Mouse (Mus musculus) bone marrow, adult 2 months (tissue): ENCODE data around the gene Arid3c. TPM values are rescaled to one million over a fixed set of nuclear protein-coding genes. Genes with fewer than 3 reads are reported as not detected.

Experiments
- H3K27ac ChIP-seq: fragments of 200-500 bp; 2 replicates; pipeline ENCODE4 v1.5.1; 2012; ENCODE audit warnings: low read depth, mild to moderate bottlenecking, control low read depth, inconsistent platforms, low read length; ENCODE audit not compliant: control insufficient read depth, poor library complexity, insufficient read depth
- H3K4me1 ChIP-seq: fragments of 200-500 bp; 2 replicates; pipeline ENCODE4 v1.6.1; 2011; ENCODE audit warnings: low read length; ENCODE audit not compliant: control insufficient read depth, insufficient read depth
- H3K4me3 ChIP-seq: fragments of 200-500 bp; replicated peaks from 2 replicates; pipeline ENCODE3; 2011; ENCODE audit warnings: mild to moderate bottlenecking, low read depth, low read length, control low read depth; ENCODE audit not compliant: control insufficient read depth
- CTCF ChIP-seq: fragments of 200-500 bp; IDR thresholded peaks from 2 replicates; pipeline ENCODE4 v1.5.1; 2011; ENCODE audit warnings: low read length, control low read depth; ENCODE audit not compliant: control insufficient read depth, insufficient read depth
- POLR2A ChIP-seq: fragments of 200-500 bp; IDR thresholded peaks from 2 replicates; pipeline ENCODE4 v1.6.1; 2011; ENCODE audit warnings: low read depth, mild to moderate bottlenecking, control low read depth, low read length, borderline replicate concordance; ENCODE audit not compliant: control insufficient read depth
- WGBS: fragments of 180-500 bp; shearing (Covaris S2); methylation state at CpG from one replicate; pipeline ENCODE4 v1.1.7; 2018; 5-methylcytosine and 5-hydroxymethylcytosine counted together
- polyA plus RNA-seq: library from polyadenylated mRNA; stranded (reverse); fragments of >200 nt; gene quantifications from 2 replicates; pipeline ENCODE4 v1.2.4, GENCODE M21; 2011; ENCODE audit warnings: low replicate concordance; ENCODE audit not compliant: missing spikeins, insufficient read depth, insufficient read length

Arid3c gene
- polyA plus RNA-seq, 1 experiment, result not detected

DNA sequence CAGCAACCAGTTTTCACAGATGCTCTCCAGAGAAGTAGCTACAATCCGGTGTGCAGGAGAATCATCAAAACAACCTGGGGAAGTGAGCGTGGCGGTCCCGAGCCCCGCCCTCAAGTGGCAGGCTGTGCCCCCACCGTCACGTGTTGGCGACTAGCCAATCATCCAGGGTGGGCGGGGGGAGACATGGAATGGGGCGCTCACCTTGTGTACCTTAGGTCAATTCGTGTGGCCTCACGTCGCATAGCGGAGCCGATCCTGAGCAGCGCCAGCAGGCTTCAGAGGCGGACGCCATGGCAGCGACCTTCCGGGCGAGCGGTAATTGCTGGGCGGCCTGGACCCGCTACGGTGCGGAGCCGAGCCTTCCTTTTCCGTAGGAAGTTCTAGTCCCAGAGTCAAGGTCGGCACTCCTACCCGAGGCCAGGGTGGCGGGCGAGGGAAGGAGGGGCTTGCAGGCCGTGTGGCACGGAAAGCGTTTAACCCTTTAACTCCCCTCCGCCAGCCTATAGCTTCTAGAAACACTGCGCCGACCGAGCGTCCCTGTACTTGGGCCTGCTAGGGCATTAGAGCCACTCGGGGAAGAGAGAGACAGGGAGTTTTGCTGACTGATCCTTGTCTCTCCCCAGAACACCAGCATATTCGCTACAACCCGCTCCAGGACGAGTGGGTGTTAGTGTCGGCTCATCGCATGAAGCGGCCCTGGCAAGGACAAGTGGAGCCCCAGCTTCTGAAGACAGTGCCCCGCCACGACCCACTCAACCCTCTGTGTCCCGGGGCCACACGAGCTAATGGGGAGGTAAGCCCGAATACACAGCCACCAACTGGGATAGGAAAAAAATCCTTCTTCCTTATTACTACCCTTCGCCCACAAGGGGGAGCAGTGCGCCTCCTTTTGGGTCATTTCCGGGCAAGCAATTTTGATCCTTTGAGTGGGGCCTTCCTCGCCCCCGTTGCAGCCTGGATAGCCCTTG, 24.7 kb upstream of the Arid3c start, which contains the start of gene Sigmar1:
Sigmar1 (minus strand) TSS at position 820 of the 968 bp plus-strand sequence.
- WGBS, result under 1% methylated on average over 57 of the region's 57 CpGs

DNA sequence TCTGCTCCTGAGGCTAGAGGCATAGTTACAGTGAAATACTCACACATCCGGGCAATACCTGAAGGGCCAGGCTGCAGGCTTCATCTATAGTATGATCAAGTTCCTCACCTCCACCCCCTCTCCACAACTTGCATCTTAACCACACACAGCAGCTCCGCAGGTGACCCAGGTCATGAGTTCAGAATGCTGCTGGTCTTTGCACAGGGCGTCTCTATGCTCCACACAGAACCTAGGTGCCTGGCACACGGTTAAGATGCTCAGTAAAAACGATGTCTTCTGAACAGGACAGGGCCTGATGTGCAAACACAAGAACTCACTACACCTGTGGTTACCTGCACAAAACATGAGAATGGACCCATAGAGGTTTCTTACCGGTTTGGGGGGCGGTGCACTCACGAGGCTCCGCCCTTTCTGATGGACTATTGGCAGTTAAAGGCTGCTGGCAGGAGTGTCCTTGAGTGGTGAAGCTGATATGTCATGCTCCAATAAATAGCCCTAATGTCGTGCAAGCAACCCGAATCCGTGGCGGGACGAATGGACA, 23.9 kb upstream of the Arid3c start, which contains the start of gene Galt:
Galt (plus strand) TSS at position 432 of the 541 bp plus-strand sequence.
- TF ChIP-seq CTCF, result no peak
- TF ChIP-seq POLR2A, result no peak
- 12% methylated on average over 14 of the region's 14 CpGs for WGBS
- Histone ChIP-seq H3K4me3 (peak within 1 kb of the TSS; percentile 78), H3K4me1 (peaks cover 1% of the 10 kb centered on the region; the same call in 1 of the 2 replicates), H3K27ac (peak within 1 kb of the TSS; percentile 62)

More for the DNA sequence above, 24.7 kb upstream of the Arid3c start, which contains the start of gene Sigmar1:
- Histone ChIP-seq H3K27ac (peak within 1 kb of the TSS; percentile 62), H3K4me1 (peaks cover 1% of the 10 kb centered on the region; the same call in 1 of the 2 replicates), H3K4me3 (peak within 1 kb of the TSS; percentile 78)
- TF ChIP-seq CTCF (peak; percentile 79), POLR2A (peak; percentile 80; the same call in 1 of the 2 replicates)

DNA sequence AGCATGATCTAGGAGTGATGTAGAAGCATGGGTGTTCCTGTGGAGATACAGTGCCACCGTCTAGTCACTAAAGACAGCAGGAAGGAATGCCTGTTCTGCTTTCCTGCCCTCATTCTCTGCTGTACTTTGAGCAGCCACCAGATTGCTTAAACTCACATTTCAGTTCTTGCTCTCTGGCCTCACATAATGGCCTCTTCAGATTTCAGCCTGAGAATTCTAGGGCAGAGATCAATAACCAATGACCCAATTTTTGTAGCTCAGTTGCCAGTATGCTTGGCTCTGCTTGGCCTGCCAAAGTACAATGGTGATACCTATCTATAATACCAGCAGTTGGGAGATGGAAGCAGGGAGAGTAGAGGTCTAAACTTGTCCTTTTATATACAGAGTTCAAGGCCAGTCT, 14.1 kb upstream of the Arid3c start:
- H3K4me1 ChIP-seq, result no peaks in the 10 kb centered on the region; the same call in 1 of the 2 replicates
- no peak overlapping the region for H3K4me3 ChIP-seq
- no peak for TF ChIP-seq CTCF
- TF ChIP-seq POLR2A, result no peak
- 78% methylated on average over 1 of the region's 1 CpGs for WGBS
- no peak overlapping the region for H3K27ac ChIP-seq

DNA sequence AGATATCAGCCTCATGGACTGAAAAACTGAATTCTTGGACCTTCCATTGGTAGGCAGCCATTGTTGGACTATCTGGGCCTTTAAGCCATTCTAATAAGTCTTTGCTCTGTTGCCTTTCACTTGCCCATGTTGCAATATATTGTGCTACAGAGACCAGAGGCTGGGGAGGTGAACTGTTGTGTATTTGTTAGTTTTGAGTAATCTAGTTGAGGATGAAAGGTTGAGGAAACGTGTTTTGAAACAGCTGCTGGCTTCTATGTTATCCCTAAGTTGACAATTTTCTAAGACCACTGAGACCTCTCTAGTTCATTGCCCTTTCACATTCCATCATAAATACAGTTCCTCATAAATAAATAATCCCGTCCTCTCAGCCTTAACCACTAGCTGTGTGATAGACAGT, 13.2 kb upstream of the Arid3c start:
- 76% methylated on average over 2 of the region's 2 CpGs for WGBS
- TF ChIP-seq CTCF (no peak), POLR2A (no peak)
- no peaks in the 10 kb centered on the region; the same call in 1 of the 2 replicates for H3K4me1 ChIP-seq

DNA sequence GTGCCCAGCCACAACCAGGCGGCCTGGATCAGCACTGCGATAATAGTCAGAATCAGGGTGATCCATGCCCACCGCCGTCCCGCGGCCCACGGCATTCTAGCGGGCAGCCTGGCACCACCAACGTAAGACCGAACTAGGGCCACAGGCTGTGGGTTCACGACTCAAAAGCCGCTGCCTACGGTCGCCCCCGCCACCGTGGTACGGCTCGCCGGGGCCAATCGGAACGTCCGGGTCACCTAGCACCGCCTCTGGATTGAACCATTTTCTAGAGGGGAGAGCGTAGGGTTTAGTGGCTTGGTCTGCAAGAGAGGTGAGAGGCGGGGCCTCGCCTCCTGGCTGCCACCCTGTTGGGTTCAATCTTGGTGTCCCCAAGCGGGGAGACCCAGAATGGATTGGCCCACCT, 10.2 kb upstream of the Arid3c start:
- under 1% methylated on average over 27 of the region's 27 CpGs for WGBS
- peak; percentile 85; the same call in 1 of the 2 replicates for TF ChIP-seq POLR2A
- no peak for TF ChIP-seq CTCF
- Histone ChIP-seq H3K4me3 (peak overlapping the region; percentile 82), H3K27ac (peak overlapping the region; percentile 89), H3K4me1 (no peaks in the 10 kb centered on the region; the same call in 1 of the 2 replicates)

More for the DNA sequence above, 13.2 kb upstream of the Arid3c start:
- Histone ChIP-seq H3K27ac (no peak overlapping the region), H3K4me3 (no peak overlapping the region)

DNA sequence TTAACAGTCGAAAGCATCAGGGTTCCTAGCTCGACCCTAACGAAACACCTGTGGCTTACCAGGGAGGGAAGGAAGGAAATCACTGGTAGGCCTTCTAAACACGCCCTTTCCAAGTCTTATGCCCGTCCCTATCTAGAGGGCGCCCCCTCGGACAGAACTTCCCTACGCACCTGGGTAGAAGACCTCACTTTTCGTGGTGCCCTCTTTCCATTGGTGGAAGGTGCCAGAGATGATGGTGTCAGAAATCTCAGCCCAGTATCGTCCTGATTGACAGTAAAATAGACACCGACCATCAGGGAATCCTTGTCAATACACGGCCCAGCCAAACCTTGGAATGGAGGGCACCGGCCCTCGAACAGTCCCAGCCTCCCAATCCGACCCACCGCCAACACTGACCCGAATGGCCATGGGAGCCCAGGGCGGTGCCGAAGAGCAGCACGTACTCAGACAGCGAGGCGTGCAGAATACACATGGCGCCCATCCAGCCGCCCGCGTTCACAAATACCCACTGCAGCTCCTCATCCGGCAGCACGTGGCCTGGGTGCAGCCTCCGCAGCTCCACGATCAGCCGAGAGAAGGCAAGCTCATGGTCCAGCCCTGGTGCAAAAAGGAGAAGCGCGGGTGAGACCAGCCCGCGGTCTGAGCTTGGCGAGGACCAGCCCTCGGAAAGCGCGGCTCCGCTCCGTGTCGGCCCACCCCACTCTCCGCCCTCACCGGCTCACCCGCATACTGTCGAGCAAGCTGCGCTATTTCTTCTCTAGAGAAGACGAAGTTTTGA, 9.6 kb upstream of the Arid3c start:
- Histone ChIP-seq H3K4me1 (no peaks in the 10 kb centered on the region; the same call in 1 of the 2 replicates), H3K4me3 (peak overlapping the region; percentile 82), H3K27ac (peak overlapping the region; percentile 89)
- under 1% methylated on average over 48 of the region's 48 CpGs for WGBS
- TF ChIP-seq CTCF (no peak), POLR2A (no peak)

DNA sequence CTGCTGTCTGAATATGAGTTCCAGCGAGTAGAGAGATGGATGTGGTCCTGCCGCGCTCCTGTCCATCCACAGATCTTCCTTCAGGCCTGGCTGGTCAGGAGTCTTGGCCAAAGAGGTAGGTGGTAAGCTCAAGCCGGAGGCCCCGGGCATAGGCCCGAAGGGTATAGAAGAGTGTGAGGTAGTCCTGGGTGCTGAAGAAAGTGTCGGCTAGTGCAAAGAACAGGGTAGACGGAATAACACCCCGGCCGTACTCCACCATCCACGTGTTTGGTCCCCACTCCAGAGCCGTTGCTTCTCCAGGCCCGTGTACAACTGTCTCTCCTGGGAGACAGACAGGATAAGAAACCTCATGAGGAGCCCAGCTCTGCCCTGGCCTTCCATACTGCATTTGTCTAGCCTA, 8.3 kb upstream of the Arid3c start:
- H3K4me3 ChIP-seq, result no peak overlapping the region
- 95% methylated on average over 13 of the region's 13 CpGs for WGBS
- no peaks in the 10 kb centered on the region; the same call in 1 of the 2 replicates for H3K4me1 ChIP-seq
- TF ChIP-seq CTCF, result no peak
- TF ChIP-seq POLR2A, result no peak
- H3K27ac ChIP-seq, result no peak overlapping the region

DNA sequence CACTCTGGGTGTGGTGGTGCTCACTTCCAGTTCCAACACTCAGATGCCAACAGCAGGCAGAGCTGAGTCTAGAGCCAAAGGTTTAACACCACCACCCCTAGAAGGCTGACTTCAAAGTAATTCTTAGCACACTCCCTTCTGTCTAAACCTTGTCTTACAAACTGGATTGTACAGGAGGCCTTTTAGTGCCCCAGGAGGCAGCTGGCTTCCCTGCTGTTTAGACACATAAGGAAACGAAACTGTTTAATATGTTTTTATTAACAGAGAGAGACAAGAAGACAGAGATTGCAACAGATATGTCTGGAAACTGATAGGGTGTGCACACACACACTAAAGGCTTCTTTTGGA, 7.3 kb upstream of the Arid3c start:
- TF ChIP-seq CTCF (no peak), POLR2A (no peak)
- Histone ChIP-seq H3K27ac (no peak overlapping the region), H3K4me3 (no peak overlapping the region), H3K4me1 (no peaks in the 10 kb centered on the region; the same call in 1 of the 2 replicates)
- 60% methylated on average over 1 of the region's 1 CpGs for WGBS
